Mouse (Mus musculus): Measurements from ENCODE around the gene Marcks.

GRCm38 (mm10) chr10:37112362-37112761, 26.4 kb downstream of the Marcks start:
- no peak for TF ChIP-seq CTCF (IDR thresholded peaks at IDR 0.05; ENCODE audit: extremely low read depth, insufficient read length, insufficient replicate concordance, low read depth, low read length)
- TF ChIP-seq POLR2A (IDR thresholded peaks at IDR 0.05; ENCODE audit: low read depth, low read length): no peak
